Mouse (Mus musculus): ENCODE measurements at regions not wholly inside any gene's neighbourhood (a gene's known extent, or its start where the extent isn't known, plus 50 kb on each side); places are given as distances from the start of the nearest gene placed in this dataset.
A peak's percentile ranks its signal among the peaks of the same experiment; 100 is the strongest.
"Not testable (repeated sequence)": the region's sequence is repeated elsewhere in the genome, so short reads cannot be mapped to it uniquely, and the experiment has no call there.

GRCm38 (mm10) chr6:37806529-37807191, 64.0 kb upstream of the Trim24 start:
- H3K9ac ChIP-seq (ENCODE audit: low read length); H3K27me3 ChIP-seq (ENCODE audit: control insufficient read depth, insufficient read depth, low read length); H3K4me1 ChIP-seq (ENCODE audit: control insufficient read depth, insufficient read depth, low read length); H3K36me3 ChIP-seq (ENCODE audit: control insufficient read depth, insufficient read depth, low read length); H3K27ac ChIP-seq (ENCODE audit: low read depth, low read length); H3K4me3 ChIP-seq (ENCODE audit: low read depth, low read length); DNase-seq (ENCODE audit: low spot score, missing footprints); H3K4me2 ChIP-seq; H3K9me3 ChIP-seq (ENCODE audit: control insufficient read depth, low read length): not testable (repeated sequence)
- 88% methylated on average over 1 of the region's 10 CpGs for WGBS
- peak; percentile 57 for ATAC-seq (ENCODE audit: low FRiP score)

- H3K27ac ChIP-seq (ENCODE audit: low read depth, low read length); H3K4me2 ChIP-seq; H3K4me1 ChIP-seq (ENCODE audit: control insufficient read depth, insufficient read depth, low read length); H3K9ac ChIP-seq (ENCODE audit: low read length); H3K27me3 ChIP-seq (ENCODE audit: control insufficient read depth, insufficient read depth, low read length); H3K9me3 ChIP-seq (ENCODE audit: control insufficient read depth, low read length); DNase-seq (ENCODE audit: low spot score, missing footprints); H3K4me3 ChIP-seq (ENCODE audit: low read depth, low read length); ATAC-seq (ENCODE audit: low FRiP score); H3K36me3 ChIP-seq (ENCODE audit: control insufficient read depth, insufficient read depth, low read length): not testable (repeated sequence)
- 71% methylated on average over 2 of the region's 2 CpGs for WGBS
These were observed 55.4 kb upstream of the Trim24 start for GRCm38 (mm10) chr6:37815218-37815617.
